Mouse (Mus musculus) MEL (cell line): Measurements from ENCODE around the gene Manba. TPM values are rescaled to one million over a fixed set of nuclear protein-coding genes. Genes with fewer than 3 reads are reported as not detected.
A peak's percentile ranks its signal among the peaks of the same experiment; 100 is the strongest.

Experiments
- DNase-seq: peaks from one replicate; pipeline ENCODE4 v3.0.0; 2011; ENCODE audit warnings: low read depth, low spot score
- H3K27ac ChIP-seq: 2 replicates; pipeline ENCODE4 v1.5.1; 2012; ENCODE audit warnings: low read depth, mild to moderate bottlenecking, control low read depth, low read length, moderate library complexity; ENCODE audit not compliant: control insufficient read depth
- H3K27me3 ChIP-seq, 2 experiments: fragments of 150-350 bp in 1 of 2; sonication (generic) in 1 of 2; 2 replicates each; pipeline ENCODE4 v1.6.1; 2012; ENCODE audit warnings: low read length in 2 of 2, mild to moderate bottlenecking in 2 of 2, improper control_type of control experiment in 1 of 2, moderate library complexity in 1 of 2; ENCODE audit not compliant: insufficient read depth in 2 of 2, control insufficient read depth in 1 of 2
- H3K36me3 ChIP-seq, 2 experiments: 2 replicates each; pipeline ENCODE4 v1.6.1; 2012 to 2014; ENCODE audit warnings: low read length in 2 of 2, improper control_type of control experiment in 1 of 2, inconsistent platforms in 1 of 2, mild to moderate bottlenecking in 1 of 2; ENCODE audit not compliant: insufficient read depth in 2 of 2, control insufficient read depth in 1 of 2
- H3K4me1 ChIP-seq, 2 experiments: fragments of 150-350 bp in 1 of 2; sonication (generic) in 1 of 2; 2 replicates each; pipeline ENCODE4 v1.6.1; 2012; ENCODE audit warnings: low read length in 2 of 2, improper control_type of control experiment in 1 of 2, mild to moderate bottlenecking in 1 of 2; ENCODE audit not compliant: insufficient read depth in 2 of 2, control insufficient read depth in 1 of 2
- H3K4me3 ChIP-seq, 2 experiments: fragments of 150-350 bp in 1 of 2; sonication (generic) in 1 of 2; 2 replicates each; pipeline ENCODE4 v1.5.1; 2012; ENCODE audit warnings: low read depth in 2 of 2, low read length in 2 of 2, mild to moderate bottlenecking in 2 of 2, moderate library complexity in 2 of 2, control low read depth in 1 of 2, improper control_type of control experiment in 1 of 2; ENCODE audit not compliant: control insufficient read depth in 1 of 2, insufficient read depth in 1 of 2
- H3K79me2 ChIP-seq: 2 replicates; pipeline ENCODE4 v1.6.1; 2012; ENCODE audit warnings: mild to moderate bottlenecking, low read length, moderate library complexity; ENCODE audit not compliant: control insufficient read depth, poor library complexity, insufficient read depth
- H3K9ac ChIP-seq: 2 replicates; pipeline ENCODE4 v1.6.1; 2012; ENCODE audit warnings: low read depth, mild to moderate bottlenecking, control low read depth, low read length, moderate library complexity; ENCODE audit not compliant: control insufficient read depth, poor library complexity, severe bottlenecking
- H3K9me3 ChIP-seq: fragments of 150-350 bp; sonication (generic); replicated peaks from 2 replicates; pipeline ENCODE4 v1.6.1; 2012; ENCODE audit warnings: mild to moderate bottlenecking, low read length, improper control_type of control experiment, moderate library complexity; ENCODE audit not compliant: insufficient read depth
- CHD1 ChIP-seq: IDR thresholded peaks from 2 replicates; pipeline ENCODE4 v1.6.1; 2012; ENCODE audit warnings: low read depth, mild to moderate bottlenecking, inconsistent platforms, low read length, improper control_type of control experiment
- CHD2 ChIP-seq: IDR thresholded peaks from 2 replicates; pipeline ENCODE4 v1.6.1; 2011; ENCODE audit warnings: low read length, improper control_type of control experiment
- ELF1 ChIP-seq: IDR thresholded peaks from 2 replicates; pipeline ENCODE4 v1.6.1; 2014; ENCODE audit warnings: low read depth, mild to moderate bottlenecking, inconsistent platforms, low read length, improper control_type of control experiment, moderate library complexity
- EP300 ChIP-seq, 2 experiments: IDR thresholded peaks; 2 replicates each; pipeline ENCODE4 v1.6.1; 2011; ENCODE audit warnings: improper control_type of control experiment in 2 of 2, low read length in 2 of 2, low read depth in 1 of 2, mild to moderate bottlenecking in 1 of 2
- ETS1 ChIP-seq: IDR thresholded peaks from 2 replicates; pipeline ENCODE4 v1.6.1; 2012; ENCODE audit warnings: low read depth, mild to moderate bottlenecking, inconsistent platforms, low read length, improper control_type of control experiment, moderate library complexity
- GABPA ChIP-seq: IDR thresholded peaks from 2 replicates; pipeline ENCODE4 v1.6.1; 2012; ENCODE audit warnings: low read depth, mild to moderate bottlenecking, inconsistent platforms, low read length, improper control_type of control experiment, moderate library complexity
- GATA1 ChIP-seq: IDR thresholded peaks from 2 replicates; pipeline ENCODE4 v1.6.1; 2011; ENCODE audit warnings: low read depth, low read length, improper control_type of control experiment
- HCFC1 ChIP-seq: IDR thresholded peaks from 2 replicates; pipeline ENCODE4 v1.6.1; 2012; ENCODE audit warnings: low read depth, mild to moderate bottlenecking, inconsistent platforms, low read length, improper control_type of control experiment, moderate library complexity
- JUND ChIP-seq: IDR thresholded peaks from 2 replicates; pipeline ENCODE4 v1.6.1; 2011; ENCODE audit warnings: low read depth, mild to moderate bottlenecking, improper control_type of control experiment, low read length
- KAT2A ChIP-seq: conservative IDR thresholded peaks from 2 replicates; pipeline ENCODE4 v1.6.1; 2012; ENCODE audit warnings: low read depth, low read length, improper control_type of control experiment, inconsistent platforms
- MAFK ChIP-seq: IDR thresholded peaks from 2 replicates; pipeline ENCODE4 v1.6.1; 2011; ENCODE audit warnings: low read depth, mild to moderate bottlenecking, low read length, improper control_type of control experiment, borderline replicate concordance
- MAX ChIP-seq: IDR thresholded peaks from 2 replicates; pipeline ENCODE4 v1.6.1; 2011; ENCODE audit warnings: low read length, improper control_type of control experiment
- MAZ ChIP-seq: IDR thresholded peaks from 2 replicates; pipeline ENCODE4 v1.6.1; 2012; ENCODE audit warnings: low read depth, mild to moderate bottlenecking, inconsistent platforms, low read length, improper control_type of control experiment
- MXI1 ChIP-seq: IDR thresholded peaks from 2 replicates; pipeline ENCODE4 v1.6.1; 2011; ENCODE audit warnings: mild to moderate bottlenecking, low read depth, low read length, improper control_type of control experiment
- MYC ChIP-seq: IDR thresholded peaks from 2 replicates; pipeline ENCODE4 v1.6.1; 2011; ENCODE audit warnings: low read depth, mild to moderate bottlenecking, low read length, improper control_type of control experiment, moderate library complexity
- NELFE ChIP-seq: IDR thresholded peaks from 2 replicates; pipeline ENCODE4 v1.6.1; 2011; ENCODE audit warnings: low read depth, low read length, improper control_type of control experiment
- NRF1 ChIP-seq: IDR thresholded peaks from 2 replicates; pipeline ENCODE4 v1.6.1; 2014; ENCODE audit warnings: low read depth, mild to moderate bottlenecking, inconsistent platforms, low read length, improper control_type of control experiment, moderate library complexity; ENCODE audit not compliant: poor library complexity, insufficient read depth, severe bottlenecking
- POLR2A ChIP-seq, 2 experiments: IDR thresholded peaks; 2 replicates each; pipeline ENCODE4 v1.6.1; 2011 to 2012; ENCODE audit warnings: low read length in 2 of 2, mild to moderate bottlenecking in 2 of 2, control low read depth in 1 of 2, improper control_type of control experiment in 1 of 2, low read depth in 1 of 2, moderate library complexity in 1 of 2; ENCODE audit not compliant: control insufficient read depth in 1 of 2, insufficient read depth in 1 of 2, poor library complexity in 1 of 2
- POLR2AphosphoS2 ChIP-seq: IDR thresholded peaks from 2 replicates; pipeline ENCODE4 v1.6.1; 2011; ENCODE audit warnings: low read length, improper control_type of control experiment
- POLR2AphosphoS5 ChIP-seq: IDR thresholded peaks from 2 replicates; pipeline ENCODE4 v1.6.1; 2012; ENCODE audit warnings: low read depth, borderline replicate concordance, mild to moderate bottlenecking, inconsistent platforms, low read length, moderate library complexity, mixed read lengths
- RAD21 ChIP-seq: IDR thresholded peaks from 2 replicates; pipeline ENCODE4 v1.6.1; 2011; ENCODE audit warnings: mild to moderate bottlenecking, low read depth, low read length, improper control_type of control experiment
- RCOR1 ChIP-seq: IDR thresholded peaks from 2 replicates; pipeline ENCODE4 v1.6.1; 2012; ENCODE audit warnings: low read depth, mild to moderate bottlenecking, inconsistent platforms, low read length, improper control_type of control experiment
- SIN3A ChIP-seq: IDR thresholded peaks from 2 replicates; pipeline ENCODE4 v1.6.1; 2012; ENCODE audit warnings: low read length, improper control_type of control experiment, inconsistent platforms
- SMC3 ChIP-seq: IDR thresholded peaks from 2 replicates; pipeline ENCODE4 v1.6.1; 2011; ENCODE audit warnings: low read depth, low read length, improper control_type of control experiment
- TAL1 ChIP-seq: IDR thresholded peaks from 2 replicates; pipeline ENCODE4 v1.6.1; 2012; ENCODE audit warnings: mild to moderate bottlenecking, inconsistent platforms, low read length, moderate library complexity, mixed read lengths
- TCF12 ChIP-seq: IDR thresholded peaks from 2 replicates; pipeline ENCODE4 v1.6.1; 2014; ENCODE audit warnings: low read depth, mild to moderate bottlenecking, inconsistent platforms, low read length, improper control_type of control experiment, moderate library complexity
- UBTF ChIP-seq: IDR thresholded peaks from 2 replicates; pipeline ENCODE4 v1.6.1; 2012; ENCODE audit warnings: low read depth, mild to moderate bottlenecking, inconsistent platforms, low read length, improper control_type of control experiment, moderate library complexity, borderline replicate concordance; ENCODE audit not compliant: insufficient read depth
- USF1 ChIP-seq: IDR thresholded peaks from 2 replicates; pipeline ENCODE4 v1.6.1; 2014; ENCODE audit warnings: low read depth, mild to moderate bottlenecking, inconsistent platforms, low read length, improper control_type of control experiment, moderate library complexity
- USF2 ChIP-seq, 2 experiments: IDR thresholded peaks; 2 replicates each; pipeline ENCODE4 v1.6.1; 2011 to 2012; ENCODE audit warnings: improper control_type of control experiment in 2 of 2, low read length in 2 of 2, borderline replicate concordance in 1 of 2, inconsistent platforms in 1 of 2, low read depth in 1 of 2, mild to moderate bottlenecking in 1 of 2; ENCODE audit not compliant: insufficient read depth in 1 of 2
- ZC3H11A ChIP-seq: IDR thresholded peaks from 2 replicates; pipeline ENCODE4 v1.6.1; 2012; ENCODE audit warnings: low read depth, mild to moderate bottlenecking, inconsistent platforms, low read length, improper control_type of control experiment
- ZKSCAN1 ChIP-seq: IDR thresholded peaks from 2 replicates; pipeline ENCODE4 v1.6.1; 2012; ENCODE audit warnings: low read depth, mild to moderate bottlenecking, inconsistent platforms, low read length, improper control_type of control experiment, moderate library complexity
- ZMIZ1 ChIP-seq: IDR thresholded peaks from 2 replicates; pipeline ENCODE4 v1.6.1; 2012; ENCODE audit warnings: low read depth, mild to moderate bottlenecking, inconsistent platforms, low read length, improper control_type of control experiment, moderate library complexity
- polyA plus RNA-seq, 2 experiments: library from polyadenylated mRNA; stranded (reverse) in 1 of 2; unstranded in 1 of 2; fragments of >175 nt in 1 of 2; fragments of >200 nt in 1 of 2; gene quantifications; 2 replicates each; pipeline versions ENCODE4 v1.2.1 to v1.2.4; 2012; ENCODE audit warnings: low replicate concordance in 2 of 2, low read depth in 1 of 2; ENCODE audit not compliant: insufficient read length in 2 of 2, insufficient read depth in 1 of 2, missing spikeins in 1 of 2
- total RNA-seq: library from RNA; depleted of rRNA; stranded (reverse); fragments of 300-350 nt; gene quantifications from 2 replicates; pipeline ENCODE4 v1.2.3, GENCODE M21; 2012

Gene Manba
- total and polyA plus RNA-seq, 3 experiments: 8.1 to 10.6 TPM; not detected in 1

DNA sequence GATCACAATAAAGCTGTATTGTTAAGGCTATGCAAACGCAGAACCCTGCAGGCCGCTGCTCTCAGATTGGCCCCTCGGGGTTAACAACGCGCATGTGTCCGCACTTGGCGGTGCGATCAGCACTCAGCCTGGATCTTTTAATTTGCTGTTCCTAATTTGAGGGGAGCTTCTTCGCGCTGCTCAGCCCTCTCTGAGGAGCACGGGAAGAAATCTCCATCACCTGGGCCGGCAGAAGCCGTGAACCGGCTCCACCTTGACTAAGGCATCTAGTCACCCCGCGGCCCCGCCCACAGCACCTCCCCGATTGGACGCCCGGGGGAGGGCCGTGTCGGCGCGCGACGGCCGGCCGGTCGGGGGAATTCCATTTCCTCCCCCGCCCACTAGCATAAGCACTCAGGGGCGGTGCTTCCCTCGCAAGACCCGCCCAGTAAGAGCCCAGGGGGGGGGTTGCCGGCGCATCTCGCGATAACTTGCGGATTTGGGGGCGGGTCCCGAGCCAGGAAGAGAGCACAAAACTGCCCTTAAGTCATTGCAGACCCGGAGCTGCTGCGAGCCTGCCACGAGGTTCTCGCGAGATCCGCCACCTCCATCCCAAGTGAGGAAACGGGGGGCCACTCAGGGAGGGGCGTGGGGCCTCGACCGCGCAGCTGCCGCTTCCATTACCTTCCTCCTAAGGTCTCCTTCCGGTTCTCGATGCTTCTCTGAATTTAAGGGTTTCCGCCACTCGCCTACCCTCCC lies 47.5 kb upstream of the Manba start, which contains the start of gene Ube2d3 (continued):
- TF ChIP-seq CHD1 (no peak), MAFK (no peak), USF1 (peak; percentile 41; the same call in 1 of the 2 replicates), HCFC1 (peak; percentile 84), TAL1 (no peak), MAX (no peak), ZKSCAN1 (no peak), KAT2A (no peak), NRF1 (peak; percentile 70), ZC3H11A (no peak), ELF1 (peak; percentile 88), MXI1 (peak; percentile 83)
- TF ChIP-seq, all 39 proteins: peak for 15

DNA sequence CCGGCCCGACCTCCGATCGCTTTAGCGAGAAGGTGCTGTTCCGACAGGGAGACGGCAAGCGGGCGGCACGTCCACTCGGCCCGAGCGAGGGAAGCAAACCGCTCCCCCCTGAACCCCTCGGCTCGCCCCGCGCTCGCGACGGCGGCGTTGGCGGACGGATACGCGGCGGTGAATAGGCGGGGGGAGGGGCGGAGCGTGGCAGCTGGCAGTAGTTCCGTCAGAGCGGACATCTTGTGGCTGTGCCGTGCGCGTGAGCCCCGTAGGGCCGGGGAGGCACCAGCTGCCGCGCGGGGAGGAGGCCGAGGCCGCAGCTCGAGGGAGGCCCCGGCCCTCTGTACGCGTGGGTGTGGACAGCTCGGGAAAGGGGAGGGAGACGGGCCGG lies 46.9 kb upstream of the Manba start:
- Histone ChIP-seq H3K9me3 (no peaks in the 10 kb centered on the region), H3K36me3 (peaks cover 21 to 28% of the 10 kb centered on the region in 2 experiments), H3K4me1 (peaks cover 9 to 14% of the 10 kb centered on the region in 2 experiments; a peak in 3 of 4 replicates), H3K79me2 (peaks cover 38% of the 10 kb centered on the region), H3K27me3 (no peaks in the 10 kb centered on the region), H3K27ac (peak overlapping the region; percentile 99), H3K4me3 (peak overlapping the region; percentile 56 to 83), H3K9ac (peak overlapping the region; percentile 94)
- DNase-seq: peak; percentile 92
- TF ChIP-seq EP300 (IDR thresholded peaks at IDR 0.05; ENCODE audit: low read depth in 1 of 2, low read length in 2 of 2): peak in 1 of 2 experiments; percentile 45; a peak in 2 of 4 replicates
- no peak for TF ChIP-seq CHD1
- TF ChIP-seq ETS1: peak; percentile 52; the same call in 1 of the 2 replicates
- TF ChIP-seq HCFC1: no peak
- TF ChIP-seq RCOR1: no peak
- no peak for TF ChIP-seq ZKSCAN1
- no peak for TF ChIP-seq GABPA
- no peak for TF ChIP-seq MAFK
- TF ChIP-seq MAZ: peak; percentile 70; the same call in 1 of the 2 replicates
- peak; percentile 86 for TF ChIP-seq POLR2AphosphoS2
- TF ChIP-seq SMC3: no peak
- TF ChIP-seq NELFE: peak; percentile 76
- peak; percentile 64; the same call in 1 of the 2 replicates for TF ChIP-seq SIN3A
- peak; percentile 71; the same call in 1 of the 2 replicates for TF ChIP-seq POLR2AphosphoS5
- TF ChIP-seq ZMIZ1: peak; percentile 58; the same call in 1 of the 2 replicates
- TF ChIP-seq CHD2: no peak
- peak; percentile 73 for TF ChIP-seq KAT2A
- no peak for TF ChIP-seq GATA1
- TF ChIP-seq UBTF: no peak
- peak; percentile 75 for TF ChIP-seq MAX
- no peak for TF ChIP-seq USF1
- no peak for TF ChIP-seq JUND
- no peak for TF ChIP-seq ZC3H11A
- peak; percentile 73 for TF ChIP-seq MXI1
- peak; percentile 63 for TF ChIP-seq TCF12
- peak; percentile 52; the same call in 1 of the 2 replicates for TF ChIP-seq MYC
- TF ChIP-seq POLR2A (IDR thresholded peaks at IDR 0.05; ENCODE audit: control insufficient read depth in 1 of 2, insufficient read depth in 1 of 2, low read depth in 1 of 2, low read length in 2 of 2, poor library complexity in 1 of 2): peak; percentile 75 to 78
- TF ChIP-seq RAD21: no peak
- TF ChIP-seq USF2 (IDR thresholded peaks at IDR 0.05; ENCODE audit: borderline replicate concordance in 1 of 2, insufficient read depth in 1 of 2, low read depth in 1 of 2, low read length in 2 of 2): no peak
